Mouse (Mus musculus) liver, adult 2 months (tissue): ENCODE results near the gene Chpf. TPM values are rescaled to one million over a fixed set of nuclear protein-coding genes. Genes with fewer than 3 reads are reported as not detected.

Source experiments
- DNase-seq: peaks from one replicate; pipeline ENCODE4 v3.0.0-alpha.2; 2011; ENCODE audit warnings: low read depth, low spot score; ENCODE audit errors: extremely low read depth
- H3K27ac ChIP-seq: fragments of 200-500 bp; replicated peaks from 2 replicates; pipeline ENCODE4 v1.5.1; 2012; ENCODE audit warnings: low read depth, mild to moderate bottlenecking, control low read depth, inconsistent platforms, low read length; ENCODE audit not compliant: insufficient read depth
- H3K27me3 ChIP-seq: fragments of 200-500 bp; 2 replicates; pipeline ENCODE4 v1.6.1; 2012; ENCODE audit warnings: mild to moderate bottlenecking, moderate library complexity, low read length, inconsistent platforms; ENCODE audit not compliant: control insufficient read depth, insufficient read depth
- H3K36me3 ChIP-seq: fragments of 200-500 bp; 2 replicates; pipeline ENCODE4 v1.6.1; 2012; ENCODE audit warnings: low read length, inconsistent platforms; ENCODE audit not compliant: control insufficient read depth, insufficient read depth
- H3K4me1 ChIP-seq: fragments of 200-500 bp; 2 replicates; pipeline ENCODE4 v1.6.1; 2011; ENCODE audit warnings: low read length; ENCODE audit not compliant: control insufficient read depth, insufficient read depth
- H3K4me3 ChIP-seq: fragments of 200-500 bp; 2 replicates; pipeline ENCODE4 v1.5.1; 2011; ENCODE audit warnings: low read depth, mild to moderate bottlenecking, control low read depth, low read length, moderate library complexity; ENCODE audit not compliant: insufficient read depth
- H3K79me2 ChIP-seq: fragments of 200-500 bp; 2 replicates; pipeline ENCODE4 v1.6.1; 2012; ENCODE audit warnings: inconsistent platforms, mild to moderate bottlenecking, low read length, moderate library complexity; ENCODE audit not compliant: control insufficient read depth, insufficient read depth
- H3K9ac ChIP-seq: fragments of 200-500 bp; 2 replicates; pipeline ENCODE4 v1.6.1; 2012; ENCODE audit warnings: low read depth, mild to moderate bottlenecking, control low read depth, inconsistent platforms, low read length
- CTCF ChIP-seq: fragments of 200-500 bp; IDR thresholded peaks from 2 replicates; pipeline ENCODE4 v1.5.1; 2011; ENCODE audit warnings: low read depth, low read length, control low read depth
- POLR2A ChIP-seq: fragments of 200-500 bp; IDR thresholded peaks from 2 replicates; pipeline ENCODE4 v1.6.1; 2011; ENCODE audit warnings: low read length, control low read depth; ENCODE audit not compliant: insufficient read depth; ENCODE audit errors: extremely low read depth
- WGBS: fragments of 180-500 bp; shearing (Covaris S2); methylation state at CpG from one replicate; pipeline ENCODE4 v1.1.7; 2018; 5-methylcytosine and 5-hydroxymethylcytosine counted together
- polyA plus RNA-seq: library from polyadenylated mRNA; depleted of rRNA; stranded (reverse); fragments of >200 nt; gene quantifications from 2 replicates; pipeline ENCODE4 v1.2.3, GENCODE M21; 2012
- total RNA-seq: library from RNA; depleted of rRNA; stranded (reverse); fragments of >200 nt; gene quantifications from 2 replicates; pipeline ENCODE4 v1.2.3, GENCODE M21; 2014

Gene Chpf
- total and polyA plus RNA-seq, 2 experiments, result 1.4 to 3.4 TPM

- TF ChIP-seq CTCF (no peak), POLR2A (no peak)
- Histone ChIP-seq H3K4me3 (peak overlapping the region; percentile 21; the same call in 1 of the 2 replicates), H3K9ac (no peak overlapping the region), H3K27ac (no peak overlapping the region), H3K27me3 (peaks cover 13% of the 10 kb centered on the region), H3K4me1 (no peaks in the 10 kb centered on the region; the same call in 1 of the 2 replicates), H3K79me2 (no peaks in the 10 kb centered on the region), H3K36me3 (no peaks in the 10 kb centered on the region)
- DNase-seq, result no peak
- WGBS, result 2% methylated on average over 24 of the region's 24 CpGs
Observed at GRCm38 (mm10) chr1:75479635-75479989, 505 bp upstream of the Chpf start.

DNA sequence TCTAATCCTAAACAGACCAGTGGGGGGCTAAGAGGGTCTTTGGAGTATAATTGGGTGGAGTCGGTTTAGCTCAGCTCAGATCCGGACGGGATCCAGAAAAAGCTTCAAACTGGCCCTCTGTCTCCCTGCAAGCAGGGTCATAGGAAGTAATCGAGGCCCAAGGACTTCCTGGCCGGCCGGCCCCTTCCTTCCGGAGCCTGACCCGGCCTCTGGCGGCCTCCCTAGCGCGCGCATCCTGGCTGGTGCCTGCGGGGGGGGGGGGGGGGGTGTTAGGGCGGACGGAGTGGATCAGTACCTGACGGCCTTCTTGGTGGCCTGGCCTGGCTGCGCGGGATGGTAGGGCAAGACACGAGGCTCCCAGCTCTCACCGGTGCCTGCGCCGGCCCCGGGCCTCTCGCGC lies 610 bp downstream of the Chpf start:
- no peak overlapping the region for H3K27ac ChIP-seq
- H3K9ac ChIP-seq, result peak overlapping the region; percentile 73
- 2% methylated on average over 18 of the region's 25 CpGs for WGBS
- H3K36me3 ChIP-seq, result no peaks in the 10 kb centered on the region
- no peaks in the 10 kb centered on the region for H3K79me2 ChIP-seq
- TF ChIP-seq POLR2A (no peak), CTCF (no peak)
- no peaks in the 10 kb centered on the region; the same call in 1 of the 2 replicates for H3K4me1 ChIP-seq
- DNase-seq, result no peak
- H3K27me3 ChIP-seq, result peaks cover 13% of the 10 kb centered on the region
- peak overlapping the region; percentile 76; the same call in 1 of the 2 replicates for H3K4me3 ChIP-seq

DNA sequence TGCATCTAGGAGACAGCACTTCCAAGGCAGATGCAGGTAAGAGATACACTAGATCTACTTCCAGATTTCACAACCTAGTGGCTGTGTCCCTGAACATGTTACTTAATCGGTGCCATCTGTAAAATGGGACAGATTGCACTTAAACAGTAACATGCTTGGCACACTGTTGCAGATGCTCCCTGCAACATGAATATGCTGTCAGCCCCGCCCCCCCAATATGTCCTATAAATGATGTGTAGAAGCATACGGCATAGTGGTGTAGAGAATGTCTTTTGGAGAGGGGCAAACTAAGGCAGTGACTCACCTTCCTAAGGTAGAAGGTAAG lies 1.2 kb downstream of the Chpf start:
- Histone ChIP-seq H3K9ac (no peak overlapping the region), H3K79me2 (no peaks in the 10 kb centered on the region), H3K36me3 (no peaks in the 10 kb centered on the region), H3K27ac (no peak overlapping the region), H3K4me3 (no peak overlapping the region), H3K27me3 (peaks cover 13% of the 10 kb centered on the region), H3K4me1 (no peaks in the 10 kb centered on the region; the same call in 1 of the 2 replicates)
- WGBS, result 45% methylated on average over 3 of the region's 3 CpGs
- peak; percentile 5 for DNase-seq
- no peak for TF ChIP-seq POLR2A
- TF ChIP-seq CTCF, result no peak

GRCm38 (mm10) chr1:75477264-75477965 lies 1.7 kb downstream of the Chpf start:
- Histone ChIP-seq H3K79me2 (no peaks in the 10 kb centered on the region), H3K27me3 (peaks cover 8% of the 10 kb centered on the region), H3K36me3 (no peaks in the 10 kb centered on the region), H3K4me3 (no peak overlapping the region), H3K27ac (no peak overlapping the region), H3K4me1 (no peaks in the 10 kb centered on the region; the same call in 1 of the 2 replicates), H3K9ac (no peak overlapping the region)
- peak; percentile 40 for DNase-seq
- TF ChIP-seq POLR2A, result no peak
- peak; percentile 81 for TF ChIP-seq CTCF
- WGBS, result 16% methylated on average over 35 of the region's 35 CpGs

- Histone ChIP-seq H3K4me3 (no peak overlapping the region), H3K9ac (no peak overlapping the region), H3K36me3 (no peaks in the 10 kb centered on the region), H3K27ac (no peak overlapping the region), H3K27me3 (peaks cover 5% of the 10 kb centered on the region), H3K4me1 (no peaks in the 10 kb centered on the region; the same call in 1 of the 2 replicates), H3K79me2 (no peaks in the 10 kb centered on the region)
- WGBS, result 96% methylated on average over 11 of the region's 11 CpGs
- DNase-seq, result no peak
- TF ChIP-seq CTCF (no peak), POLR2A (no peak)
Observed at GRCm38 (mm10) chr1:75476441-75476840, 2.7 kb downstream of the Chpf start.

- Histone ChIP-seq H3K9ac (no peak overlapping the region), H3K36me3 (no peaks in the 10 kb centered on the region), H3K27me3 (no peaks in the 10 kb centered on the region), H3K79me2 (no peaks in the 10 kb centered on the region), H3K27ac (no peak overlapping the region), H3K4me3 (no peak overlapping the region), H3K4me1 (no peaks in the 10 kb centered on the region)
- WGBS, result 73% methylated on average over 17 of the region's 17 CpGs
- TF ChIP-seq POLR2A (no peak), CTCF (no peak)
- no peak for DNase-seq
Observed at GRCm38 (mm10) chr1:75469287-75469825, 9.8 kb downstream of the Chpf start.
